Mouse (Mus musculus) liver, adult (tissue): ENCODE measurements around the gene Sdhc.

Source experiments
- GATA4 ChIP-seq: IDR thresholded peaks from 2 replicates; pipeline ENCODE4 v1.6.1; 2014; ENCODE audit warnings: mild to moderate bottlenecking, low read length; ENCODE audit not compliant: insufficient replicate concordance

The Sdhc gene

GRCm38 (mm10) chr1:171102547-171103177 lies 47.7 kb downstream of the Sdhc start:
- peak; percentile 67; the same call in 1 of the 2 replicates for TF ChIP-seq GATA4

GRCm38 (mm10) chr1:171101733-171102546 lies 48.5 kb downstream of the Sdhc start:
- no peak for TF ChIP-seq GATA4

GRCm38 (mm10) chr1:171101033-171101432 lies 49.4 kb downstream of the Sdhc start:
- no peak for TF ChIP-seq GATA4

- no peak for TF ChIP-seq GATA4
These were observed 52.8 kb downstream of the Sdhc start for GRCm38 (mm10) chr1:171097612-171098011.

- TF ChIP-seq GATA4: no peak
These were observed 53.3 kb downstream of the Sdhc start for GRCm38 (mm10) chr1:171097136-171097535.

GRCm38 (mm10) chr1:171096110-171096964 lies 54.1 kb downstream of the Sdhc start:
- no peak for TF ChIP-seq GATA4

- no peak for TF ChIP-seq GATA4
These were observed 56.0 kb downstream of the Sdhc start for GRCm38 (mm10) chr1:171094424-171094823.

- no peak for TF ChIP-seq GATA4
These were observed 59.6 kb downstream of the Sdhc start for GRCm38 (mm10) chr1:171090761-171091160.

GRCm38 (mm10) chr1:171089891-171090290 lies 60.5 kb downstream of the Sdhc start:
- TF ChIP-seq GATA4: no peak

- no peak for TF ChIP-seq GATA4
These were observed 64.7 kb downstream of the Sdhc start for GRCm38 (mm10) chr1:171085718-171086117.
